Mouse (Mus musculus) embryonic facial prominence, embryonic 11.5 days (tissue): Measurements from ENCODE around the gene Irak4. TPM values are rescaled to one million over a fixed set of nuclear protein-coding genes. Genes with fewer than 3 reads are reported as not detected.

Experiments used
- ATAC-seq: fragments of 200-750 bp; cut with Nextera tagmentation; replicated peaks from 2 replicates; pipeline ENCODE4 v1.8.0; 2017; ENCODE audit warnings: low read depth; ENCODE audit not compliant: insufficient number of reproducible peaks, low FRiP score, low TSS enrichment
- DNase-seq: peaks from one replicate; pipeline ENCODE4 v3.0.0-alpha.2; 2015; ENCODE audit warnings: low spot score
- H3K27ac ChIP-seq: fragments of 300-500 bp; sonication (generic); replicated peaks from 2 replicates; pipeline ENCODE4 v1.5.1; 2014; ENCODE audit warnings: mild to moderate bottlenecking, low read depth, low read length, control low read depth
- H3K27me3 ChIP-seq: fragments of 300-500 bp; sonication (generic); 2 replicates; pipeline ENCODE4 v1.6.1; 2014; ENCODE audit warnings: mild to moderate bottlenecking, low read length, moderate library complexity, mixed read lengths; ENCODE audit not compliant: control insufficient read depth, insufficient read depth
- H3K36me3 ChIP-seq: fragments of 300-500 bp; sonication (generic); replicated peaks from 2 replicates; pipeline ENCODE4 v1.6.1; 2014; ENCODE audit warnings: low read depth, mild to moderate bottlenecking, low read length, moderate library complexity, mixed read lengths; ENCODE audit not compliant: control insufficient read depth, insufficient read depth
- H3K4me1 ChIP-seq: fragments of 300-500 bp; sonication (generic); 2 replicates; pipeline ENCODE4 v1.6.1; 2014; ENCODE audit warnings: low read length, mixed read lengths; ENCODE audit not compliant: control insufficient read depth, insufficient read depth
- H3K4me2 ChIP-seq: fragments of 300-500 bp; sonication (generic); 2 replicates; pipeline ENCODE4 v1.6.1; 2014; ENCODE audit warnings: low read depth, mild to moderate bottlenecking, control low read depth, low read length, moderate library complexity
- H3K4me3 ChIP-seq: fragments of 300-500 bp; sonication (generic); 2 replicates; pipeline ENCODE4 v1.5.1; 2014; ENCODE audit warnings: low read depth, low read length, control low read depth
- H3K9ac ChIP-seq: fragments of 300-500 bp; sonication (generic); replicated peaks from 2 replicates; pipeline ENCODE4 v1.6.1; 2014; ENCODE audit warnings: mild to moderate bottlenecking, control low read depth, low read length
- H3K9me3 ChIP-seq: fragments of 300-500 bp; sonication (generic); replicated peaks from 2 replicates; pipeline ENCODE4 v1.6.1; 2016; ENCODE audit warnings: mild to moderate bottlenecking, low read length, inconsistent platforms, mixed read lengths; ENCODE audit not compliant: control insufficient read depth
- WGBS: fragments of 180-500 bp; shearing (Covaris S2); extraction: QIAGEN DNeasy Blood & Tissue Kit; methylation state at CpG from one replicate; pipeline ENCODE4 v1.1.7; 2014; 5-methylcytosine and 5-hydroxymethylcytosine counted together
- polyA plus RNA-seq: library from polyadenylated mRNA; unstranded; fragments of >200 nt; fragmentation: Nextera tagmentation; extraction: Ambion mirVana; gene quantifications from 2 replicates; pipeline ENCODE4 v1.2.1, GENCODE M21; 2014

Irak4 gene
- polyA plus RNA-seq, 1 experiment from 2014 or later = 2.1 TPM

GRCm38 (mm10) chr15:94587826-94588715 lies 44.6 kb downstream of the Irak4 start:
- no peak overlapping the region for H3K27ac ChIP-seq
- 83% methylated on average over 9 of the region's 9 CpGs for WGBS
- H3K27me3 ChIP-seq = no peaks in the 10 kb centered on the region
- no peak overlapping the region for H3K4me3 ChIP-seq
- H3K9me3 ChIP-seq = no peaks in the 10 kb centered on the region
- H3K36me3 ChIP-seq = peaks cover 6% of the 10 kb centered on the region
- no peaks in the 10 kb centered on the region for H3K4me1 ChIP-seq
- ATAC-seq (no peak), DNase-seq (no peak)
- no peak overlapping the region for H3K9ac ChIP-seq
- H3K4me2 ChIP-seq = no peak overlapping the region

GRCm38 (mm10) chr15:94589219-94590075 lies 46.0 kb downstream of the Irak4 start, which contains the start of gene Twf1:
Twf1 (minus strand) TSS chr15:94589889.
- H3K9ac ChIP-seq = peak within 1 kb of the TSS; percentile 89
- H3K4me2 ChIP-seq = peak within 1 kb of the TSS; percentile 47
- H3K4me3 ChIP-seq = peak within 1 kb of the TSS; percentile 83
- ATAC-seq (peak; percentile 99), DNase-seq (peak; percentile 98)
- WGBS = under 1% methylated on average over 64 of the region's 70 CpGs
- no peaks in the 10 kb centered on the region for H3K9me3 ChIP-seq
- no peaks in the 10 kb centered on the region for H3K4me1 ChIP-seq
- H3K27me3 ChIP-seq = no peaks in the 10 kb centered on the region
- no peak within 1 kb of the TSS for H3K27ac ChIP-seq
- H3K36me3 ChIP-seq = no peaks in the 10 kb centered on the region

- Histone ChIP-seq H3K4me3 (peak overlapping the region; percentile 83), H3K27me3 (no peaks in the 10 kb centered on the region), H3K9me3 (no peaks in the 10 kb centered on the region), H3K27ac (no peak overlapping the region), H3K36me3 (no peaks in the 10 kb centered on the region), H3K9ac (no peak overlapping the region), H3K4me2 (peak overlapping the region; percentile 24; the same call in 1 of the 2 replicates), H3K4me1 (no peaks in the 10 kb centered on the region)
- no peak for ATAC-seq
- peak; percentile 10 for DNase-seq
- WGBS = 13% methylated on average over 8 of the region's 8 CpGs
These were observed 46.6 kb downstream of the Irak4 start for GRCm38 (mm10) chr15:94590083-94590482.

GRCm38 (mm10) chr15:94591356-94591755 lies 47.9 kb downstream of the Irak4 start:
- no peak overlapping the region for H3K9ac ChIP-seq
- no peak overlapping the region for H3K4me3 ChIP-seq
- DNase-seq = no peak
- no peaks in the 10 kb centered on the region for H3K9me3 ChIP-seq
- H3K4me2 ChIP-seq = no peak overlapping the region
- H3K4me1 ChIP-seq = no peaks in the 10 kb centered on the region
- no peak for ATAC-seq
- H3K27ac ChIP-seq = no peak overlapping the region
- 82% methylated on average over 4 of the region's 4 CpGs for WGBS
- no peaks in the 10 kb centered on the region for H3K36me3 ChIP-seq
- H3K27me3 ChIP-seq = no peaks in the 10 kb centered on the region

GRCm38 (mm10) chr15:94593586-94593985 lies 50.1 kb downstream of the Irak4 start:
- WGBS = 89% methylated on average over 1 of the region's 1 CpGs
- no peak overlapping the region for H3K4me3 ChIP-seq
- H3K9ac ChIP-seq = no peak overlapping the region
- H3K27me3 ChIP-seq = no peaks in the 10 kb centered on the region
- DNase-seq (no peak), ATAC-seq (no peak)
- H3K36me3 ChIP-seq = no peaks in the 10 kb centered on the region
- H3K27ac ChIP-seq = no peak overlapping the region
- H3K4me2 ChIP-seq = no peak overlapping the region
- H3K4me1 ChIP-seq = no peaks in the 10 kb centered on the region
- no peaks in the 10 kb centered on the region for H3K9me3 ChIP-seq

DNA sequence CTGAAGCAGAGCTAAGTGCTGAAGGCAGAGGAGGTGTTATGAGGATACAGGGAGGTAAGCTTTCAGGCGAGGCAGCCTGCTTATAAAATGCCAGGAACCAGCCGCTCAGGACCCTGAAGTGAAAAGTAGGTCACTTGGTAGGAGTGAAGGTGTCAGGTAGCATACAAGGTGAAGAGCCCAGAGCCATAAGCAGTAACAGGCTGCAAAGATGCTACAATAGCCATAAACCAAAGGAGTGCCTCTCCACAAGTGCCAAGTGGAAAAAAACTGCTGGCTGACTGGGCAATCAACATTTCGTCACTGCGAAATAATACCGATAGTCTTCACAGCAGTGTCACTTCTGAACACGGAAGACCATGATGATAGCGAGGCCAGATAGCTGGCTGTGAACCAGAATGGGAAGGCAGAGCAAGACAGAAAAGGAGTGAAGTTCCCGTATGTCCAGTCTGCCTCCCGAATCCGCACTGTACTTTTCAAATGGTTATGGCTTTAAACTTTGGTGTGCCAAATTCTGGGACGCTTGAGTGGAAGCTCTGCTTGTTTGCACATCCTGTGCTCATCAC lies 56.8 kb downstream of the Irak4 start:
- Histone ChIP-seq H3K36me3 (no peaks in the 10 kb centered on the region), H3K4me1 (no peaks in the 10 kb centered on the region), H3K9me3 (no peaks in the 10 kb centered on the region), H3K4me2 (no peak overlapping the region), H3K9ac (no peak overlapping the region), H3K4me3 (no peak overlapping the region), H3K27me3 (no peaks in the 10 kb centered on the region), H3K27ac (no peak overlapping the region)
- WGBS = 84% methylated on average over 11 of the region's 11 CpGs
- DNase-seq (no peak), ATAC-seq (no peak)

GRCm38 (mm10) chr15:94601339-94601738 lies 57.9 kb downstream of the Irak4 start:
- ATAC-seq (no peak), DNase-seq (peak; percentile 60)
- Histone ChIP-seq H3K4me2 (no peak overlapping the region), H3K27ac (no peak overlapping the region), H3K4me3 (no peak overlapping the region), H3K9me3 (no peaks in the 10 kb centered on the region), H3K9ac (no peak overlapping the region), H3K27me3 (no peaks in the 10 kb centered on the region), H3K36me3 (no peaks in the 10 kb centered on the region), H3K4me1 (no peaks in the 10 kb centered on the region)
- WGBS = 16% methylated on average over 3 of the region's 3 CpGs
